Mouse (Mus musculus): ENCODE results near the gene Cyyr1. TPM values are rescaled to one million over a fixed set of nuclear protein-coding genes. Genes with fewer than 3 reads are reported as not detected.

The Cyyr1 gene
- 2.6 and 2.8 TPM in 2 replicates for polyA plus RNA-seq (2015; fragmentation: Nextera tagmentation; extraction: Ambion mirVana)

DNA sequence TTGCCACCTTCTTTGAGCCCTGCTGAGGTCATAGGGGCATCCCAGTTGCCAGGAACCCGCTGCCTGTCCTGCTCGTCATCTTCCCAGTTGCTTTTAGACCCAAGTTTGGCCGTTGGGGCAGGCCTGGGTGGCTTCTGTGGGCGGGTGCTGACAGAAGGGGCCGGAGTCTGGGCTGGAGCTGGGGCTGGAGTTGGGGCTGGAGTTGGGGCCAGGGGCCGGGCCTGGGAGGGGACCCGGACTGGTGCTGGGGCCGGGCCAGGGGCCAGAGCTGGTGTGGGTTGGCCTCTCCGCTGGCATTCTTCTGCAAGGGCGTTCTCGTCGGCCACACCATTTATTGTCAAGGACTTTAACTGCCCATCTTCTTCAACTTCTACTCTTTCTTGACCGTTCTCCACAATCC lies at the start of gene Cyyr1:
TSS of gene Cyyr1 (minus strand) at position 101 of the 400 bp plus-strand sequence.

Other genes starting within 250 kb of the Cyyr1 start
- 7.0 and 7.1 TPM in 2 replicates for gene Adamts1, start 249.7 kb upstream of the Cyyr1 start, polyA plus RNA-seq (2015; fragmentation: Nextera tagmentation; extraction: Ambion mirVana)